Mouse (Mus musculus) bone marrow macrophage, adult 2 months (primary cell): ENCODE measurements around the gene Utp3.

Source experiments
- CTCF ChIP-seq: IDR thresholded peaks from 2 replicates; pipeline ENCODE4 v1.5.1; 2012; ENCODE audit warnings: low read depth, mild to moderate bottlenecking, low read length, moderate library complexity
- POLR2A ChIP-seq: IDR thresholded peaks from 2 replicates; pipeline ENCODE4 v1.6.1; 2012; ENCODE audit warnings: mild to moderate bottlenecking, low read depth, low read length, borderline replicate concordance

GRCm38 (mm10) chr5:88561080-88561814 lies 7.0 kb downstream of the Utp3 start:
- TF ChIP-seq CTCF (no peak), POLR2A (no peak)
